Mouse (Mus musculus): ENCODE measurements at regions not wholly inside any gene's neighbourhood (a gene's known extent, or its start where the extent isn't known, plus 50 kb on each side); places are given as distances from the start of the nearest gene placed in this dataset.
A peak's percentile ranks its signal among the peaks of the same experiment; 100 is the strongest.
"Not testable (repeated sequence)": the region's sequence is repeated elsewhere in the genome, so short reads cannot be mapped to it uniquely, and the experiment has no call there.

DNA sequence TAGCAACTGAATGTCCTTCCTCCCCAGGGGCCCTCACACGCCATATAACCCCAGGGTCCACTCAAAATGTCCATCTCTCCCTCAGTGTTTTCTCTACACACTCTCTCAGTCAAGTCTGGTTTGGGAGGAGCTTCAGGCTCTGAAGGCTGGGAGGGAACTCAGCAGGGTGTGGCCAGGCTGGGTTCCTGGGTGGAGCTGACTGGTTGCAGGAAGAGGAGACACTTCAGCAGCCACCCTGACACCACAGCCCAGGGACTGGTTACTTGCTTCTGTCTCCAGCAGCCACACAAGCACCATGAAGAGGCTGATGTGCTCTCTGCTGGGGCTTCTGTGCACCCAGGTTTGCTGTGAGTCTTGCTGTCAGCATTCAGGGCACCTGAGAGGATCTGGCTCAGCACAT, 458.7 kb downstream of the Dad1 start:
- not testable (repeated sequence) for H3K27ac ChIP-seq (ENCODE audit: low read length); H3K4me2 ChIP-seq (ENCODE audit: low read depth, low read length)

DNA sequence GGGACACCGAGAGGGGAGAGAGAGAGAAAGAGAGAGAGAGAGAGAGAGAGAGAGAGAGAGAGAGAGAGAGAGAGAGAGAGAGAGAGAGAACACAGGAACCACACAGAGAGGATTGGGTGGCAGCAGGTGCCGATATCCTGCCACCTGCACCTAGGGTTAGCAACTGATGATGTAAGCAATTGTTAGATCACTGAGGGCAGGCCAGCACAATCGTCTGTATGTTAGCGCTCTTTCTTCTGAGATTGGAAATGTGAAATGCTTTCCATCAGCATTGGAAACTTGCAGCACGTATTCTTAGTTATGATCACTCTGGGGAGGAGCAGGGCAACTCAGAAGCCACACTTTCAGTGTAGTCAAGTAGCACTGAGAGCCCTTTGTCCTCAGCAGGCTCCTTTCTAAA, 459.4 kb downstream of the Dad1 start:
- 78% methylated on average over 5 of the region's 5 CpGs for WGBS
- no peaks in the 10 kb centered on the region for H3K27me3 ChIP-seq (ENCODE audit: control insufficient read depth, insufficient read depth, low read length)
- H3K4me2 ChIP-seq (ENCODE audit: low read depth, low read length): no peak overlapping the region
- no peak overlapping the region for H3K4me3 ChIP-seq (replicated peaks; ENCODE audit: low read length)
- H3K36me3 ChIP-seq (ENCODE audit: control insufficient read depth, insufficient read depth, low read length): no peaks in the 10 kb centered on the region
- no peak overlapping the region for H3K27ac ChIP-seq (ENCODE audit: low read length)
- no peak for ATAC-seq (ENCODE audit: insufficient read depth, low FRiP score)
- H3K9me3 ChIP-seq (replicated peaks; ENCODE audit: control insufficient read depth, low read length): no peaks in the 10 kb centered on the region
- 0 out of 2 replicates have a peak, but pooled peaks cover 3% of the 10 kb centered on the region for H3K4me1 ChIP-seq (ENCODE audit: control insufficient read depth, insufficient read depth, low read length)
- no peak overlapping the region for H3K9ac ChIP-seq (ENCODE audit: low read length)

More for the DNA sequence above, 458.7 kb downstream of the Dad1 start:
- not testable (repeated sequence) for H3K4me3 ChIP-seq (replicated peaks; ENCODE audit: low read length); ATAC-seq (ENCODE audit: insufficient read depth, low FRiP score); H3K4me1 ChIP-seq (ENCODE audit: control insufficient read depth, insufficient read depth, low read length); H3K27me3 ChIP-seq (ENCODE audit: control insufficient read depth, insufficient read depth, low read length); H3K9ac ChIP-seq (ENCODE audit: low read length); H3K36me3 ChIP-seq (ENCODE audit: control insufficient read depth, insufficient read depth, low read length); H3K9me3 ChIP-seq (replicated peaks; ENCODE audit: control insufficient read depth, low read length)
- WGBS: 76% methylated on average over 1 of the region's 1 CpGs

DNA sequence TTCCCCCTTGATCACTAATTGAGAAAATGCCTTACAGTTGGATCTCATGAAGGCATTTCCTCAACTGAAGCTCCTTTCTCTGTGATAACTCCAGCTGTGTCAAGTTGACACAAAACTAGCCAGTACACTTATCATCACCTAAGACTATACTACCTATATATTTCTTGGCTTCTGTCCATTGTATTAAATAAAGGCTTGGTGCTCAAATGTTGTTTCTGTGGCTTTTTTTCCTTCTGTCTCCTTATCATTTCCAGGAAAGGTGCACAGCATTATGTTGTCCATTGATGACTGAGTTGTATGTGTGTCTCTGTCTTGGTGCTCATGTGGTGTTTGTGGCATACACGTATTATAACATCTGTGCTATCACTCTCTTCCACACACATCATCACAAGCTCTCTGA, 461.5 kb downstream of the Dad1 start:
- not testable (repeated sequence) for ATAC-seq (ENCODE audit: insufficient read depth, low FRiP score); H3K9ac ChIP-seq (ENCODE audit: low read length); H3K27ac ChIP-seq (ENCODE audit: low read length); H3K36me3 ChIP-seq (ENCODE audit: control insufficient read depth, insufficient read depth, low read length); H3K27me3 ChIP-seq (ENCODE audit: control insufficient read depth, insufficient read depth, low read length); H3K4me3 ChIP-seq (replicated peaks; ENCODE audit: low read length); H3K9me3 ChIP-seq (replicated peaks; ENCODE audit: control insufficient read depth, low read length); H3K4me1 ChIP-seq (ENCODE audit: control insufficient read depth, insufficient read depth, low read length); H3K4me2 ChIP-seq (ENCODE audit: low read depth, low read length)
- WGBS: 82% methylated on average over 1 of the region's 1 CpGs

DNA sequence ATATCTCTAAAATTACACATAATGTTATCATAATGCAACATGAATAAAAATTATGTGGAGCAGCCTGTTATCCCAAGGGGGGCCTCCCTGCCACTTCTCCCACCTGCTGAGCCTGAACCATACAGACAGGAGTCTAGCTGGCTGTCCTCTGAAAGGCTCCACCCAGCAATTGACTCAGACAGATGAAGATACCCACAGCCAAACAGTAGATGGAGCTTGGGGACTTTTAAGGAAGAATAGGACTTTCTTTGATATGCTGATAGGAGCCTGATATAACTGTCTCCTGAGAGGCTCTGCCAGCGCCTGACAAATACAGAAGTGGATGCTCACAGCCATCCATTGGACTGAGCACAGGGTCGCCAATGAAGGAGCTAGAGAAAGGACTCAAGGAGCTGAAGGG, 468.4 kb downstream of the Dad1 start:
- not testable (repeated sequence) for H3K27ac ChIP-seq (ENCODE audit: low read length); H3K9ac ChIP-seq (ENCODE audit: low read length); ATAC-seq (ENCODE audit: insufficient read depth, low FRiP score); H3K4me1 ChIP-seq (ENCODE audit: control insufficient read depth, insufficient read depth, low read length); H3K4me2 ChIP-seq (ENCODE audit: low read depth, low read length); H3K27me3 ChIP-seq (ENCODE audit: control insufficient read depth, insufficient read depth, low read length); H3K36me3 ChIP-seq (ENCODE audit: control insufficient read depth, insufficient read depth, low read length); H3K4me3 ChIP-seq (replicated peaks; ENCODE audit: low read length); H3K9me3 ChIP-seq (replicated peaks; ENCODE audit: control insufficient read depth, low read length)
- WGBS: 72% methylated on average over 2 of the region's 2 CpGs

DNA sequence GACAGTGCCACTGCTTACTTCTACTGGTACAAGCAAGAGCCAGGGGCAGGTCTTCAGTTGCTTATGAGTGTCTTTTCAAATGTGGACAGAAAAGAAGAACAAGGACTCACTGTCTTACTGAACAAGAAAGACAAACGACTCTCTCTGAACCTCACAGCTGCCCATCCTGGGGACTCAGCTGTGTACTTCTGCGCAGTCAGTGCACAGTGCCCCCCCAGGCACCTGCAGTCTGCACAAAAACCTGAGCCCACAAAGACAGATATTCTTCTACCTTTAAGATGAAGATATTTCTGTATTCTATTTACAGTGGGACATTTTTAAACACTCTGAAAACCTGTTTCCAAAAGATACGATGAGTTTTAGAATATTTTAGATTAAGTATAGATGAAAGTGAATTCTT, 476.5 kb downstream of the Dad1 start:
- H3K4me1 ChIP-seq (ENCODE audit: control insufficient read depth, insufficient read depth, low read length): no peaks in the 10 kb centered on the region
- no peak for ATAC-seq (ENCODE audit: insufficient read depth, low FRiP score)
- H3K9me3 ChIP-seq (replicated peaks; ENCODE audit: control insufficient read depth, low read length): no peaks in the 10 kb centered on the region
- H3K4me3 ChIP-seq (replicated peaks; ENCODE audit: low read length): no peak overlapping the region
- no peaks in the 10 kb centered on the region for H3K36me3 ChIP-seq (ENCODE audit: control insufficient read depth, insufficient read depth, low read length)
- H3K4me2 ChIP-seq (ENCODE audit: low read depth, low read length): no peak overlapping the region
- H3K9ac ChIP-seq (ENCODE audit: low read length): no peak overlapping the region
- H3K27ac ChIP-seq (ENCODE audit: low read length): no peak overlapping the region
- no peaks in the 10 kb centered on the region for H3K27me3 ChIP-seq (ENCODE audit: control insufficient read depth, insufficient read depth, low read length)
- WGBS: 71% methylated on average over 3 of the region's 3 CpGs

DNA sequence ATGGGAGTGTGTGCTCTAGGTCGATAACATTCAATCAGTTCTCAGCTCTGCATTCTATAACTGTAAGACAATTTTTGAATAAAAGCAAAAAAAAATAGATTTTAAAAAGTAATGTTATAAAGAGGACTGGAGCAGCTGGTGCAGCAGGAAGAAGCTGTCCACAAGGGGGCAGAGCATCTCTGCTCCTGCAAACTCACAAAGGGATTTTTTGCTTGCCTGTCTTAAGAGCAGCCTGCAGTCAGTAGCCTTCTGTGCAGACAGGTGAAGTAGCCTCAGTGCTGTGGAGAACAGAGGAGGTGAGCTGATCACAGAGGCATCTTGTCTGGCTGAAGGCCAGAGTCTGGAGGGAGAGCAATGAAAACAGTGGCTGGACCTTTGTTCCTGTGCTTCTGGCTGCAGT, 477.2 kb downstream of the Dad1 start:
- H3K9ac ChIP-seq (ENCODE audit: low read length); H3K27me3 ChIP-seq (ENCODE audit: control insufficient read depth, insufficient read depth, low read length); H3K4me3 ChIP-seq (replicated peaks; ENCODE audit: low read length); H3K4me1 ChIP-seq (ENCODE audit: control insufficient read depth, insufficient read depth, low read length); ATAC-seq (ENCODE audit: insufficient read depth, low FRiP score); H3K4me2 ChIP-seq (ENCODE audit: low read depth, low read length); H3K27ac ChIP-seq (ENCODE audit: low read length); H3K9me3 ChIP-seq (replicated peaks; ENCODE audit: control insufficient read depth, low read length); H3K36me3 ChIP-seq (ENCODE audit: control insufficient read depth, insufficient read depth, low read length): not testable (repeated sequence)
- 55% methylated on average over 1 of the region's 1 CpGs for WGBS

DNA sequence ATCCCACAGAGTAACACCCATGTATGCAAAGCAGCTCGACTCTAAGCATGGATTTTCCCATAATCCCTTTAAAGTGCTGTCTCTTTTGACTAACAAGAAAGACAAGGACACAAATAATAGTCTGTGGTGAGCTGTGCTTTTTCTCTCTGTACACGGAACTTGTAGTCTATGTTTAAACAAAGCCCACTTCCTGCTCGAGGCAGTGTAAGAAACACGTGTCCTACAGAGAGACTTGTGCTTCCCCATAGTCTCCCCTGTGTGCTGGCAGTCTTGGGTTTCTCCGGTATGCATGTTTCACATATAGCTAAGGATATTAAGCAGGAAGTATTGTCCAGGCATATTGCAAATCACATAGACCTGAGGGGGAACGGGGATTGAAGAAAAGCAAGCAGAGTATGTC, 487.4 kb downstream of the Dad1 start:
- H3K4me3 ChIP-seq (replicated peaks; ENCODE audit: low read length); H3K9me3 ChIP-seq (replicated peaks; ENCODE audit: control insufficient read depth, low read length); H3K4me2 ChIP-seq (ENCODE audit: low read depth, low read length); H3K9ac ChIP-seq (ENCODE audit: low read length); H3K36me3 ChIP-seq (ENCODE audit: control insufficient read depth, insufficient read depth, low read length); H3K27me3 ChIP-seq (ENCODE audit: control insufficient read depth, insufficient read depth, low read length); H3K4me1 ChIP-seq (ENCODE audit: control insufficient read depth, insufficient read depth, low read length); H3K27ac ChIP-seq (ENCODE audit: low read length): not testable (repeated sequence)
- WGBS: 46% methylated on average over 6 of the region's 6 CpGs
- peak; percentile 37; the same call in 1 of the 2 replicates for ATAC-seq (ENCODE audit: insufficient read depth, low FRiP score)

DNA sequence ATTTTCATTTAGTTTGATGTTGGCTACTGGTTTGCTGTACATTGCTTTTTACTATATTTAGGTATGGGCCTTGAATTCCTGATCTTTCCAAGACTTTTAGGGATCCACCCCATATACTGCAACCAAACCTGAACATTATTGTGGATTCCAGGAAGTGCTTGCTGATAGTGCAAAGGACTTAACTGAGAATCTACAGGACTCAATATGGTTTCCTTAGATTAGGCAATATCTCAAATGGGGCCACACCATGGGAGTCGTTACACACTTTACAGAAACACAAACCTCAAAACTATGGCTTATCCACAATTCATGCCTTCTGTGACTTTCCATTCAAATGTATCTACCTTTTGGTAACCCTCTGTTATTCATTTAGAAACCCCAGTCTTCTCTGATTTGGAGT, 488.0 kb downstream of the Dad1 start:
- H3K4me2 ChIP-seq (ENCODE audit: low read depth, low read length); H3K27ac ChIP-seq (ENCODE audit: low read length); H3K4me1 ChIP-seq (ENCODE audit: control insufficient read depth, insufficient read depth, low read length); H3K9ac ChIP-seq (ENCODE audit: low read length); ATAC-seq (ENCODE audit: insufficient read depth, low FRiP score); H3K4me3 ChIP-seq (replicated peaks; ENCODE audit: low read length); H3K36me3 ChIP-seq (ENCODE audit: control insufficient read depth, insufficient read depth, low read length); H3K9me3 ChIP-seq (replicated peaks; ENCODE audit: control insufficient read depth, low read length); H3K27me3 ChIP-seq (ENCODE audit: control insufficient read depth, insufficient read depth, low read length): not testable (repeated sequence)
- 90% methylated on average over 1 of the region's 1 CpGs for WGBS

DNA sequence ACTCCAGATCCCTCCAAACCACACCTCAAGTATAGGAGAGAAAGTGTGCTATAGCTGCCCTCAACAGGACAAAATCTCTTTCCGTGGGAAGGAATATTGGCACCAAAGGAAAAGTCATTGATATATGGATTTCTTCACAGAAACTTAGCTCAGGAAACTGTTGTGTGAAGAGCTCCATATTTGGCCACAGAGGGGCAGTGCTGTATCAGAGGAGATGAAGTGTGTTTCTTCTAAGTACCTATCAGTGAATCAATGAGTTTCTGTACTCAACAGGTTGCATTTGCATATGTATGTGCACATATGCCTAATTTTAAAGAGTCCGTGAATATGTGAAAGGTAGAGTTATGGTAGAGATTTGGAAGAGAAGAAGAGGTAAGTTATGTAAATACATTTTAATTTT, 493.3 kb downstream of the Dad1 start:
- H3K9ac ChIP-seq (ENCODE audit: low read length); H3K9me3 ChIP-seq (replicated peaks; ENCODE audit: control insufficient read depth, low read length); H3K27me3 ChIP-seq (ENCODE audit: control insufficient read depth, insufficient read depth, low read length); H3K4me3 ChIP-seq (replicated peaks; ENCODE audit: low read length); H3K4me2 ChIP-seq (ENCODE audit: low read depth, low read length); H3K4me1 ChIP-seq (ENCODE audit: control insufficient read depth, insufficient read depth, low read length); H3K27ac ChIP-seq (ENCODE audit: low read length); ATAC-seq (ENCODE audit: insufficient read depth, low FRiP score); H3K36me3 ChIP-seq (ENCODE audit: control insufficient read depth, insufficient read depth, low read length): not testable (repeated sequence)
- 56% methylated on average over 2 of the region's 2 CpGs for WGBS

DNA sequence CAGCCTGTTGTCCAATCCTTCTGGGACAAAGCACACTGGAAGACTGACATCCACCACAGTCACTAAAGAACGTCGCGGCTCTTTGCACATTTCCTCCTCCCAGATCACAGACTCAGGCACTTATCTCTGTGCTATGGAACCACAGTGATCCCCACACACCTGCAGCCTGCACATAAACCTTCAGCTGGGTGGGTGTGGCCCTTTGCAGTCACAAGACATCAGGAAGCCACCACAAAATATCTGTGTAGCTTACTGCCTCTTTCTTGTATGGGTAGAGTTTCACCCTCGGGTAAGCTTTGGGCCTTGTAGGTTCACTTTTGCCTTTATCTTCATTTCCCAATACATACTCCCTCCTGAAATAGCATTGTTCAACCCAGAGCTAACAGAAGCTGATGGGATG, 496.1 kb downstream of the Dad1 start:
- H3K4me3 ChIP-seq (replicated peaks; ENCODE audit: low read length); H3K36me3 ChIP-seq (ENCODE audit: control insufficient read depth, insufficient read depth, low read length); H3K4me1 ChIP-seq (ENCODE audit: control insufficient read depth, insufficient read depth, low read length); H3K4me2 ChIP-seq (ENCODE audit: low read depth, low read length); H3K27me3 ChIP-seq (ENCODE audit: control insufficient read depth, insufficient read depth, low read length); H3K9me3 ChIP-seq (replicated peaks; ENCODE audit: control insufficient read depth, low read length); H3K27ac ChIP-seq (ENCODE audit: low read length); H3K9ac ChIP-seq (ENCODE audit: low read length); ATAC-seq (ENCODE audit: insufficient read depth, low FRiP score): not testable (repeated sequence)
- 58% methylated on average over 4 of the region's 4 CpGs for WGBS

Data from stomach, embryonic 16.5 days (tissue).